Mouse (Mus musculus) WW6 (cell line): ENCODE results near the gene Tnfaip2.
A peak's percentile ranks its signal among the peaks of the same experiment; 100 is the strongest.

Experiments
- DNase-seq: peaks from one replicate; pipeline ENCODE4 v3.0.0-alpha.2; 2013; ENCODE audit warnings: low read depth, low spot score

Gene Tnfaip2

DNA sequence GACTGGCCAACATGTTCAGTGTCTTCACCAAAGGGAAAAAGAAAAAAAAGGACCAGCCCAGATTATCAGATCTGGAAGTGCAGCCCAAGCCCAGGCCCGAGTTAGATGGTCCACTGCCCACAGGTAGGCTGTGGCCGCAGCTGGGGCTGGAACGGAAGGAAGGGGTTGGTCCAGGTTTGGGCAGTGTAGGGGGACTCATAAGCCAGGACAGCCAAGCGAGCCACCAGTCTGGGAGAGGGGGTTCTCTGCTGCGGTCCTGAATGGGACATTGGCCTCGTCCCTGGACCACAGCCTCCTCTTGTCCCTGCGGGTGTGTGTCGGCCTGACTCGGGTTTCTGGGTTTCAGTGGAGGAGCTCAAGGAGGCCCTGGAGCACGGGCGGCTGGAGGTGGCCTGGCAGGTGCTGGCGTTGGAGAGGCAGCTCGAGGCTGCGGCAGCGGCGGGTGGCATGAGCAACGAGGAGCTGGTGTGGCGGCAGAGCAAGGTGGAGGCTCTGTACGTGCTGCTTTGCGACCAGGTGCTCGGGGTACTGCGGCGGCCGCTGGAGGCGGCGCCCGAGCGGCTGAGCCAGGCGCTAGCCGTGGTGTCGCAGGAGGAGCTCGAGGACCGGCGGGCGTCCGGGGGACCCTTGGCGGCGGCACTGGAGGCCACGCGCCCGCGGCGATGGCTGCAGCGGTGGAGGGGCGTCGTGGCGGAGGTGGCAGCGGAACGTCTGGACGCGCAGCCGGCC is 3.1 kb downstream of the Tnfaip2 start:
- no peak for DNase-seq

DNA sequence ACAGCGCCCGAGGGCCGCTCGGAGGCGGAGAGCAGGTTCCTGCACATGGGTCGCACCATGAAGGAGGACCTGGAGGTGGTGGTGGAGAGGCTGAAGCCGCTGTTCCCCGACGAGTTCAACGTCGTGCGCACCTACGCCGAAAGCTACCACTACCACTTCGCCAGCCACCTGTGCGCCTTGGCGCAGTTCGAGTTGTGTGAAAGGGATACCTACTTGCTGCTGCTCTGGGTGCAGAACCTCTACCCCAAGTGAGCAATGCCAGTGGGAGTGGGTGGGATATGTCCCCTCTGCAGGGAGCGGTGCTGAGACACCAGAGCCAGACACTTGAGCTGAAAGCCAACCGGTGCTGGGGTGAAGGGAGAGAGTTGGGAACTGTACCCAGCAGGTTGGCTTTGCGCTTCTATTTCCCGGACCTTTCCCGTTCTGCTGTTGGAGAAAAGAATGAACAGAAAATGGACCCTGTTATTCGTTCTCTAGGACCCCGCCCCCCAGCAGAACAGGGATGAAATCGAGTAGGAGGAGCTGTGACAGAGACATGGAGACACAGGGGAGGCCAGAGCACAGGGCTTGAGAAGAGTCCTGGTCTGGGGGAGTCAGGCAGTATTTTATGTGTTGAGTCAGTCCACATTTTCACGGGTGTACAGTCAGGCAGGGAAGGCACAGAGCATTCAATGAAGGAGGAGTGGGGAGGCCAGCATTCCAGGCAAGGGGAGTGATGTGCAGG is 3.8 kb downstream of the Tnfaip2 start:
- DNase-seq: no peak

DNA sequence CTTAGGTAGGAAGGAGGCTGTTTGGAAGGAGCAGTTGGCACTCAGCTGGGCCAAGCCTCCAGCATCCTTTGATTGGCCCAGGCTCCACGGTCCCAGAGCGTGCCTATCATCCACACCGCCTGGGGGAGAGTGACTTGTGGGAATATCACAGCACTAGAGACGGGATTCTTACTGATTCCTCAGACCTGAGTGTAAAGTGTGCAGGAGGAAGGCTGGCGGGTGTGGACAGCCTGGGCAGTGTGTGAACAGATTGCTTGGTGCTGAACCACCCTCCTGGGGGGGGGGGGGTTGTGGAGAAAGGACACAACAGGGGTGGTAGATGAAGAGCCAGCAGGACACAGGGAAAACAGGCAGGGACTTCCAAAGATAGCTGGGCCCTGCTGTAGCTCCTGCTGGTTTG is 4.5 kb downstream of the Tnfaip2 start:
- DNase-seq: no peak

DNA sequence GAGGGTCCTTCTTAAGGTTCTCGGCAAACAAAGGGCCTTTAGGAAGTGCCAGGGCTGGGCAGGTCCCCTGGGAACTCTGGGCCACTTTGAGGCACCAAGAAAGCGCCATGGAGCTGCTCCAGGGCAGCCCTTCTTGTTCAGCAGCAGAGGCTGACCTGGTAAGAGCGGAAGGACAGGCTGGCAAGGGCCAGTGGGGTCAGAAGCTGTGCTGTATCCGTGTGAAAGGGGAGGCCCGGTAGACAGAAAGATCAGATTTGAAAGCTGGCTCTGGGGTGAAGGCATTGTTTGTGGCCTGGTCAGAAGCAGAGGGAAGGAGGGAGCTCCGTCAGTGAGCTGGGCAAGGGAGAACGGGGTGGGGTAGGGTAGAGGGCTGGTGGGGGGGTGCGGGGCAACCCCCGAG is 5.1 kb downstream of the Tnfaip2 start:
- DNase-seq: no peak

DNA sequence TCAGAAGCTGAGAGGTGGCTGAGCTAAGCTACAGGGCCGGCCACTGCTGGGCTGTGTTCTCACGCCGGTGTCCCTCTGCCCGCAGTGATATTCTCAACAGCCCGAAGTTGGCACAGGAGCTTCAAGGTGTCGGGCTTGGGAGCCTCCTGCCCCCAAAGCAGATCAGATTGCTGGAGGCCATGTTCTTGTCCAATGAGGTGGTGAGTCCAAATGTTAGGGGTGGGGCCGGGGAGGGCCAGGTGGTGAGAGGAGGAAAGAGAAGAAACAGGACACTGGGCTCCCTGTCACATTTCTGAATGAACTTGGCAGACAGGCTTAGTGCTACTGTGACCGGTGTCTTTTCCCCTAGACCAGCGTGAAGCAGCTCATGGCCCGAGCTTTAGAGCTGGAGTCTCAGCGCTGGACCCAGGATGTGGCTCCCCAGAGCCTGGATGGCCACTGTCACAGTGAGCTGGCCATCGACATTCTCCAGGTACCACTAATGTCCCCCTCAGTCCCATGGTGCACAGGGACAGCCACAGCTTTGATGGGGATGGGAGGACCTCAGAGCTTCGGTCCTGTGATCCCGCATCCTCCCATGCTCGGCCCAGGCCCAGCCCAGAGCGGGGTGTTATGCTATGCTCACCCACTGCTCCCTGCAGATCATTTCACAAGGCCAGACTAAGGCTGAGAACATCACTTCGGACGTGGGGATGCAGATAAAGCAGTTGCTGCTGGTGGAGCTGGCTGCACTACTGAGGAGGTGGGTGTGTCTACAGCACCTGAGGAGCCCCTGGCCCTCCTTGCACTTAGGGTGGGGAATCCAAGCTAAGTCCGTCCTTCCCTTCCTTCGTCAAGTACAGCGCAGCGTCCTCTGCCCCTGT is 5.9 kb downstream of the Tnfaip2 start:
- no peak for DNase-seq

DNA sequence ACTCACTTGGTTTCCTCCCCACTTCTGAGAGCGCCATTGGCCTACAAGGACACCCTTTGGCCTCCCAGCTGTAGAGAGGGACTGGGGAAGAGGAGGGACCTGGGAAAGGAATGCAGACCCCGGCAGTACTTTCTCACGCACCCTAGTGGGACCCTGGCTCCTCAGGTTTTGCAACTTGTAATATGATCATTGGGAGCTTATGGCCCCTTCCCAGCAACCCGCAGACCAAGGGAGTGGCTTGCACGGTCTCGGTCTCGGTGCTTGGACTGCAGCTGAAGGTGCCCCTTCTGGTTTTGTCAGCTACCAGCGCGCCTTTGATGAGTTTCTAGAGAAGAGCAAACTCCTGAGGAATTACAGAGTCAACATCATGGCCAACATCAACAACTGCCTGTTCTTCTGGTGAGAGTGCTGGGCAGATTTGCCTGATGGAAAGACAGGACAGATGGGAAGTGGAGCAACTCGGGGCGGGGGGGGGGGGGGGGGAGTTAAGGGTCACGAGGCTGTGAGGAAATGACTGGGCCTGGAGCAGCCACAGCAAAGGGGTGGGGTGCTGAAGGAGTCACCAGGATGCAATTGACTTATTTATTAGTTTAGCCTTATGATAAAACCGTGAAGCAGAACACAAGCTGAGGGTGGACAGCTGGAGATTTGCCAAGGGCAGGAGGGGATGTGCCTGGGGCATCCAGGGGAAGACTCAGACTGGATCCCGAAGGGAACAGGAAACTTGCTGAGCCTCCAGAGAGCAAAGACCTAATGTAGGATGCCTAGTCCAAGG is 6.8 kb downstream of the Tnfaip2 start:
- no peak for DNase-seq

DNA sequence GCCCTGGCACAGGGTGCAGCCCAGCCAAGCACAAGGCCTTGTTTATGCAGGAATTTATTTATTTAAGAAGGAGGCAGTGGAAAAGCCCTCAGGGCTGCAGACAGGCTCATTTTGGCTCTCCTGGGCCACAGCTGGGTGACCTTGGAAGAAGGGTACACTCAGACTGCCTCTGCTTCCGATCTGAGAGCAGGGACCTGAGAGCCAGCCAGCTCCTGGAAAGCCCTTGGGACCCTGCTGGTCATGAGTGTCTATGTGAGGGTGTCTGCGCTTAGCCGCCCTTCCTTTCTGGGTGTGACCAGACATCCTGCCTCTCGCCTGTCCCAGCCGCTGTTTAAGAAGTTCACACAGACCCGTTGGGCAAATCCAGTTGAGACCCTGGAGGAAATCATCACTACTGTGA is 8.1 kb downstream of the Tnfaip2 start:
- no peak for DNase-seq

DNA sequence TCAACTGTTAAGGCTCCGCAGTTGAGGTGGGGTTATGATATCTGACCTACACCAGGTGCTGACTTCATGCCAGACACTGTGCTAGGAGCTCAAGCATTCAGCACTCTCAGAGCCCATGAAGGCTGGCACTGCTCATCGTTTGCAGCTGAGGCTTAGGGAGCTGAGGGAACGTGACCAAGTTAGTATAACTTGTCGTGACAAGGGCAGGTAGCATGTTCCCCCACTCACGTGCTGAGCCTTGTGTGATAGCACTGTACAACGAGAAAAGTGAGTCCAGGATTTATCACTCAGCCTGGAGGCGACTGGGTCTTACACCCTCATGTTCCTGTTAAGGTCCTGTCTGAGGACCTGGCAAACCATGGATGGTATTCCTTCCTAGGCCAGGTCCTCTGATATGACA is 9.3 kb downstream of the Tnfaip2 start:
- DNase-seq: no peak

DNA sequence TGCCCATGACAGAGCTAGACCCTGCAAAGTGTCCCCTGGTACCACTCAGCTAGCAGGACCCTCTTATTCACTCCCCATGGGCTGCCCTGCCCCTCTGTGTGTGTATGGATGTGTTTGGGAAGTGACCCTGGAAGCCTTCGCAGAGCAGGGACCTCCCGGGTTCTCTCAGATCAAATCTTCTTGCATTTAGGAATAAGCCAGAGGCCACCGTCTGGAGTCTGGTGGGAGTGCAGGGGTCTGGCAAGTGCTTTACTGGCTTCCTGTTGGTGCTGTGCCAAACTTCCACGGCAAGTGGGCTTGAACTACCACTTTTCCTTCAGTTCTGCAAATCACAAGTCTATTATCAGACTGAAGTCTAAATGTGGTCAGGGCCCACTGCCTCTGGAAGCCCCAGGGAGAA is 11.8 kb downstream of the Tnfaip2 start:
- no peak for DNase-seq

DNA sequence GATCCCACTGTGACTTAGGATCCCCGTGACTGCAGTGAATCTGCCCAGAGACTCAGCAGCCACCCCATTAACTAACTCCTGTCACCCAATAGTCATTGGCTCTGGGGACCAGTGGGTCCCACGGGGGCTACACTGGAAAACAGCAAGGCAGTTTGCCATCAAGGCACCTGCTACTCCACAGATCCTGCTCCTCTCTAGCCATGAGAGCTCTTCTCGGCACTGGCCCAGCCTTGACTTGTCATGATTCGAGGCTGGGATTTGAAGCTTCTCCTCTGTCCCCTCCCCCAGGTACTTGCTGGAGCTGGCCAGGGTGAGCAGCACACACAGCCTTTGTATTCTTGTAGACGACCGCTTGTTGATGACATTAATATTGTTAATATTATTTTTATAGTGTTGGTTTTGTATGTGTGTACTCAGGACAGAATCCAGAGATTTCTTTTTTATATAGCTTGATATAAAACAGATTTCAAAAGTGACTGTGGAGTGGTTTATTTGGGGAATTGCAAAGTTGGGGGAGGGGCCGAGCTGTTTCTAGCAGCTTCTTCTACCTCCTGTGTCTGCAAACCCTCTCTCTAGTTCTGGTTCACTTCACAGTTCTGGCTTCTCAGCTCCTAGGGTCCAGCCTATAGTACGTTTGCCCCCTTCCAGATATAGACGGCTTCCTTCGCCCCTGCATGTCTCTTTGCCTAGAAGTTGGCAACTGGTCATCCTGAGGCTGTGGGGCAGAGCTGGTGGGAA is 12.4 kb downstream of the Tnfaip2 start:
- no peak for DNase-seq

DNA sequence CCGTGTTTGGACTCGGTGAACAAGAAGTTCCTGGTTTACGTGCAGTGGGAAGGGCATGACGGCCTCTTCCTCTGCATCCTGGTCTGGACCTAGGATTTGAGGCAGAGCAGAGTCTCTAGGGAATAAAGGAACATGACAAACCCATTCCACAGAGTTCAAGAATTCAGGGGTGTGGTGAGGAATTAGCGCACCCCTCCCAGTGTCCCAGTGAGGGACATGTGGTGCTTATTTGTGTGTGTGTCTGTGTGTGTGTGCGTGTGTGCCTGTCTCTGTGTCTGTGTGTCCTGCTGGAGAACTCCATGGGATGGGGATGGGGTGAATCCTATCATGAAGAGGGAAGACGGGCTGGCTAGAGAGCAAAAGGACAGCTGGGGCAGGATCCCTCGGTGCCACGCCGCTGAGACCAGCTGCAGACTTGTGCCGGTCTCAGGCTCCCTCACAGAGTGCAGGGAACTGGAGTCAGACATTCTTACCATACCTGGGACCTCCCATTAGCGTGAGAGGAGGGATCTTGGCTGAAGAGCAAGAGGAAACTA is 13.1 kb downstream of the Tnfaip2 start:
- DNase-seq: no peak

DNA sequence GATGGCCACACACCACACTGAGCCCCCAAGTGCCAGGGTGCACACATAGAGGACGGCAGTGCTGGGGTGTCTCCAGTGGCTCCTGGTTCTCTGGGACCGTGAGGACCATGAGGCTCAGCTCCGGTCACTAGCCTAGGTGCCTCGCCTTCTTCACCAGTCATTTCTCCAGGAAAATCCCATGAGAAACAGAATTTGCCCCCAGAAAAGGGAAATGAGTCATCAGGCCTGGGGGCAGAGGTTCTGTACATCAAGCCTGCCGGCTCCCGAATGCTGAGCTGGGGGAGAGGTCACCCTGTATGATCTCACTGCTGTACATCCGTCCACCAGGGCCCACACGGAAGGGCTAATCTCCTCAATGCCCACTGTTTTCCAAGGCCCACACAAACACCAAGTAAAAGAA is 13.6 kb downstream of the Tnfaip2 start:
- DNase-seq: no peak

DNA sequence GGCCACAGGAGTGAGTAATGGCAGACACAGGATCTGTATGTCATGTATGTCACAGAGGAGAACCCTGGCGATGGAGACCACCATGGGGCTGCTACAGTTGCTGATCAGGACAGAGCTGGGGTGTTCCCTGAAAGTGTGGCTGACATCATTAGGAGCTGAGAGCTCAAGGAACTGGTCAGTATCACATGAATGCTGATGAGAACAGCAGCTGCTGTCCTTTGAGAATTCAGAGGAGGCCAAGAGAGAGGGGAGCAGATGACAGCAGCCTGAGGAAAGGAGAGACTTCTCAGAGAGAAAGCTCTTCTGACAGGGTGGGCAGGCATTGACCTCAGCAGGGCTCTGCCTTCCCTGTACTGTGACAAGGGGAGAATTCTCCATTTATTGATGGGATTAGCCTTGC is 15.5 kb downstream of the Tnfaip2 start:
- no peak for DNase-seq

DNA sequence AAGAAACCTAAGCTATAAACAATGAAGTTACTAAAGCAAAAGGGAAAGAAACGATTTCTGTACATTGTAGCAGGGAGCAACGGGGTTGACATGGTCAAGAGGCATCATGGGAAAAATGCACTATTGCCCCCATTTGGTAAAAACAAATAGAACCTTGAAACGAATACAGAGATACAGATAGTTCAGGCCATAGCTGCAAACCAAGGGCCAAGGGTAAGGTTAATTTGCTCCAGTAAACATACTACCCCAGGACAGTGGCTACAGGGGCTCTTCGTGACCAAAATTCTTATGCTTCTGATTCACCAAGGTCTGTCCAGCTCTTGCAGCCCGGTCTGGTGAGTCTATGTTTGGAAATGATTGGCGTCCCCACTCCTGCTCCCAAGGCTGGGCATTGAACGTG is 21.3 kb downstream of the Tnfaip2 start:
- no peak for DNase-seq

DNA sequence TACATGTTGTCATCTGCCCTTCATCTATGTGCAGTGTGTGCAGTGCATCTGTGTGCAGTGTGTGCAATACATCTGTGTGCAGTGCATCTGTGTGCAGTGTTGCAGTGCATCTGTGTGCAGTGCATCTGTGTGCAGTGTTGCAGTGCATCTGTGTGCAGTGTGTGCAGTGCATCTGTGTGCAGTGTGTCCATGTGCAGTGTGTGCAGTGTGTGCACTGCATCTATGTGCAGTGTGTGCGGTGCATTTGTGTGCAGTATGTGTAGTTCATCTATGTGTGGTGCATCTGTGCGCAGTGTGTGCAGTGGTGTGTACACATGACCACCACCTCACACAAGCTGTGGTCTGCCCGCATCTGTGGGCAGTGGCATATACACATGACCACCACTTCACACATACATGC is 24.1 kb downstream of the Tnfaip2 start:
- DNase-seq: no peak

DNA sequence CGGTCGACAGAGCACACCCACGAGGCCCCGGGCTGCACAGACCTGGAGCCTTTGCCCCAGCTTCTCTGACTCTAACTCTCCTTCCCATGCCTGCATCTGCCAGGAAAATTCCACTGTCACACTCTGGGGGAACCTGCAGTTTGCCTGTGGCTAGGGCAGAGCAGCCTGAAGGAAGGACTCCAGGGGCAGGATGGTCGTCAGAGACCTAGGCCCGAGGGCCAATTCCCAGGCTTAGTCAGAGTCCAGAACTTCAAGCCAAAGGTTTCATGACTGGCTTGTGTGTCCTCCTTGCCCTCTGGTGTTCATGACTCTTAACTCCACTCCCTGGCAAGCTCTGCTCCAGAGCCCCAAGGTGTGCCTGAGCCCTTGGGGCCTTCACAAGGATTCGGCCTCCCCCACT is 25.9 kb downstream of the Tnfaip2 start:
- DNase-seq: no peak

DNA sequence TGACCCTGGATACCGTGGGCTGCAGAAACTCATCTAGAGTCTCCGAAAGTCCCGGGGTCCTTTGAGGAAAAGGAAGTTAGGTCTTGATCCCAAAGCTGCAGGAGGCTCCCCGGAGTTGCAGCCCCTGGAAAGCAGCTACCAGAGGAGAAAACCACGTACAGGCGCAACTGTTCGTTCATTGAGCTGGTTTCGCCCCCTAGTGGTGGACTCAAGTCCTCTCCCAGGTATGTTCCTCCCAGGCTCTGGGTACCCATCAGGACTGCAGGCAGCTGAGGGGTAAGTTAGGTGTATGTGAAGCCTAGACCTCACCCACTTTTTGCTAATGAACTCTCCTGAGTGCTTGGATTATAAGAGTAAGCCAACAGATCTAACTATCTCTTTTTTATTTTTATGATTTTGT is 27.2 kb downstream of the Tnfaip2 start:
- DNase-seq: peak; percentile 59

DNA sequence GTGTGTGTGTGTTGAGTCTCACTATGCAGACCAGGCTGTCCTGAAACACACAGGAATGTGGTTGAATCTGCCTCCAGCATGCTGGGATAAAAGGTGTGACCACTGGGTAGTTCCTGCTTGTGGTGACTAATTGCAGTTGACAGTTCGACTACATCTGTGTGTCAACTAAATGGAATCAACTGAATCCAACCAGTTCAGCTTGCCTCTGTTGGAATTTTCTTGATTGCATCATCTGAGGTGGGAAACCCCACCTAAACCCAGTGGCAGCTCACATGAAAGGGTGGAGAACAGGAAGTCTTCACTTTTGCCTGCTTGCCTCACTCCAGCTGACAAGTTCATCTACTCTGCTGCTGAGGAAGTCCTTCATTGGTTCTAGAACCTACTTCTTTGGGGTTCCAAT is 28.9 kb downstream of the Tnfaip2 start:
- DNase-seq: no peak

DNA sequence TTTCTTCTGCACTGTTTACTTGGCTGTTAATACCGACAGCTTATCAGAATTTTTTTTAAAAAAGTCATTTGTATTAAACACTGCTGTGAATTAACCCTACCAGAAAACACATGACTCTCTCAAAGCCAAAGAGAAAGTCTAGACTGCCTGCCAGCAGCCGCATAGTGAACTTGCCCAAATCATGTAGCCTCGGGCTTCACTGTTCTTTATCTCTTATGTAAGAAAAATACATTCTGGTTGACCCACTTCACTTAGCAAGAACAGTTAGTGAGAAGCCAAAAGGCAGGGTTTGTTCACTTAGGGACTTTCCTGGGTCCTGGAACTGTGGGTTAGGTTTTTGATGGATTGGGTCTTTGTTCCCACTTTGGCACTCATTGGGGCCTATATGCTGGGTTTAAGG is 29.5 kb downstream of the Tnfaip2 start:
- no peak for DNase-seq

DNA sequence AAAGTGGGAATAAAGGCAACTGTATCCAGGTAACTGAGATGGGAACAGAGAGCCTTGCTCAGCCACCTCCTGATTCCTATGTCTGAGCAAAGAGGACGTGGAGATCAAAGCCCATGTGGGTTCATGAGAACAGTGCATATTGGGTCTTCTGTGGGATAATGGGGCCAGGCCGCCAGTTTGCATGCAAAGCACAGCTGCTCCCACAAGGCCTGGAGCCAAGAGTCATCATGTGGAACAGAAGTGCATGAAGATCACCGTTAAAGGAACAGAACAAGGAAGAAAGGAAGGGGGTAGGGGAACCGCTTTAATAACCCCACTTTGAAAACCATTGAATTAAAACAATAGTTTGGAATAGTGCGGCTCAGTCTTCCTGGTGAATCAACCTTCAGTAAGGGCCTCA is 30.6 kb downstream of the Tnfaip2 start:
- no peak for DNase-seq

DNA sequence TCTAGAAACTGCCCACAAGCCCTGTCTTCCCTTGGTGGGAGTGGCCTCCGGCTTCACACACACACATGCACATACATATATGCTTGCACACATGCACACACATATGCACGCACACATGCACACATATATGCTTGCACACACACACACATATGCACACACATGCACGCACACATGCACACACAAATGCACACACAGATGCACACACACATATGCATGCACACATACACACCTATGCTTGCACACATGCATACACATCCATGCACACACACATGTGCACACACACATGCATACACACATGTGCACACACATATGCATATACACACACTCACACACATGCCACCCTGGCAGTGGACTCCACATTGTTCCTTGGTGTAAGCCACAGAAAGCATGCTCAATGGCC is 32.1 kb downstream of the Tnfaip2 start:
- no peak for DNase-seq
